Mouse (Mus musculus) embryonic facial prominence, embryonic 14.5 days (tissue): ENCODE measurements at regions not wholly inside any gene's neighbourhood (a gene's known extent, or its start where the extent isn't known, plus 50 kb on each side); places are given as distances from the start of the nearest gene placed in this dataset.

Experiments
- ATAC-seq: fragments of 200-750 bp; cut with Nextera tagmentation; 2 replicates; pipeline ENCODE4 v1.8.0; 2017; ENCODE audit warnings: low read depth, moderate number of reproducible peaks, moderate TSS enrichment
- DNase-seq: peaks from one replicate; pipeline ENCODE4 v3.0.0-alpha.2; 2015; ENCODE audit warnings: low spot score
- H3K27ac ChIP-seq: fragments of 300-500 bp; sonication (generic); replicated peaks from 2 replicates; pipeline ENCODE4 v1.5.1; 2014; ENCODE audit warnings: low read depth, mild to moderate bottlenecking, low read length, moderate library complexity
- H3K27me3 ChIP-seq: fragments of 300-500 bp; sonication (generic); replicated peaks from 2 replicates; pipeline ENCODE4 v1.6.1; 2014; ENCODE audit warnings: low read length; ENCODE audit not compliant: control insufficient read depth, insufficient read depth
- H3K36me3 ChIP-seq: fragments of 300-500 bp; sonication (generic); 2 replicates; pipeline ENCODE4 v1.6.1; 2014; ENCODE audit warnings: low read length, mixed read lengths; ENCODE audit not compliant: control insufficient read depth, insufficient read depth
- H3K4me1 ChIP-seq: fragments of 300-500 bp; sonication (generic); 2 replicates; pipeline ENCODE4 v1.6.1; 2014; ENCODE audit warnings: antibody characterized with exemption, low read length; ENCODE audit not compliant: control insufficient read depth, insufficient read depth
- H3K4me2 ChIP-seq: fragments of 300-500 bp; sonication (generic); 2 replicates; pipeline ENCODE4 v1.6.1; 2014; ENCODE audit warnings: low read depth, mild to moderate bottlenecking, low read length, moderate library complexity, mixed read lengths
- H3K4me3 ChIP-seq: fragments of 300-500 bp; sonication (generic); 2 replicates; pipeline ENCODE4 v1.5.1; 2014; ENCODE audit warnings: low read depth, mild to moderate bottlenecking, low read length
- H3K9ac ChIP-seq: fragments of 300-500 bp; sonication (generic); 2 replicates; pipeline ENCODE4 v1.6.1; 2014; ENCODE audit warnings: low read depth, mild to moderate bottlenecking, low read length, moderate library complexity, mixed read lengths
- H3K9me3 ChIP-seq: fragments of 300-500 bp; sonication (generic); 2 replicates; pipeline ENCODE4 v1.6.1; 2016; ENCODE audit warnings: low read length; ENCODE audit not compliant: control insufficient read depth
- WGBS: fragments of 180-500 bp; shearing (Covaris S2); extraction: QIAGEN DNeasy Blood & Tissue Kit; methylation state at CpG from one replicate; pipeline ENCODE4 v1.1.7; 2014; 5-methylcytosine and 5-hydroxymethylcytosine counted together

GRCm38 (mm10) chr5:148726442-148726841, 173.9 kb upstream of the Ubl3 start:
- Histone ChIP-seq H3K9ac (no peak overlapping the region), H3K9me3 (peaks cover 4% of the 10 kb centered on the region; the same call in 1 of the 2 replicates), H3K36me3 (no peaks in the 10 kb centered on the region), H3K27me3 (no peaks in the 10 kb centered on the region), H3K4me2 (no peak overlapping the region), H3K4me3 (no peak overlapping the region), H3K27ac (no peak overlapping the region), H3K4me1 (no peaks in the 10 kb centered on the region)
- ATAC-seq (no peak), DNase-seq (no peak)
- WGBS = 75% methylated on average over 7 of the region's 7 CpGs

DNA sequence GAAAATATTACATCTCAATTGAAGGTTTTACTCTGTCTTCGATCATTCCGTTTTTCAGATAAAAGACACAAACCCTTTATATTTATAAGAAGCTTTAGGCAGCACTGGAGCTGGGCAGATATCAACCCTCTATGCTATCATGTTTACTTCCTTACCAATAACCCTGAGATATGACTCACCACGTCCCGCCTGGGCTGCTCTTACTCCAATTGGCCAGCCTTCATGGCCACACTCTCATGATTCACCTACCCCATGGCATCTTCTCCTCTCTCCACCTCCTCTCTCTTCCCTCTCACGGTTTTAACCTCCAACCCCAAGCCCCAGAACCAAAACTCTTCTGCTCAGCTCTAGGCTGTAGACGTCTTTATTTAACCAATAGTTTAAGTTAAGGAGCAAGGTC, 171.9 kb upstream of the Ubl3 start:
- ATAC-seq = no peak
- WGBS = 82% methylated on average over 6 of the region's 6 CpGs
- H3K4me2 ChIP-seq = no peak overlapping the region

GRCm38 (mm10) chr5:148723677-148724227, 171.2 kb upstream of the Ubl3 start:
- Histone ChIP-seq H3K27me3 (no peaks in the 10 kb centered on the region), H3K4me2 (no peak overlapping the region), H3K36me3 (no peaks in the 10 kb centered on the region), H3K9ac (no peak overlapping the region), H3K4me3 (no peak overlapping the region), H3K4me1 (no peaks in the 10 kb centered on the region), H3K27ac (no peak overlapping the region), H3K9me3 (peaks cover 6% of the 10 kb centered on the region)
- ATAC-seq (no peak), DNase-seq (no peak)
- 88% methylated on average over 11 of the region's 11 CpGs for WGBS

More for the DNA sequence above, 171.9 kb upstream of the Ubl3 start:
- Histone ChIP-seq H3K36me3 (no peaks in the 10 kb centered on the region), H3K9ac (no peak overlapping the region), H3K4me3 (no peak overlapping the region), H3K27ac (no peak overlapping the region), H3K9me3 (peaks cover 4% of the 10 kb centered on the region; the same call in 1 of the 2 replicates), H3K4me1 (no peaks in the 10 kb centered on the region), H3K27me3 (no peaks in the 10 kb centered on the region)
- DNase-seq = no peak

DNA sequence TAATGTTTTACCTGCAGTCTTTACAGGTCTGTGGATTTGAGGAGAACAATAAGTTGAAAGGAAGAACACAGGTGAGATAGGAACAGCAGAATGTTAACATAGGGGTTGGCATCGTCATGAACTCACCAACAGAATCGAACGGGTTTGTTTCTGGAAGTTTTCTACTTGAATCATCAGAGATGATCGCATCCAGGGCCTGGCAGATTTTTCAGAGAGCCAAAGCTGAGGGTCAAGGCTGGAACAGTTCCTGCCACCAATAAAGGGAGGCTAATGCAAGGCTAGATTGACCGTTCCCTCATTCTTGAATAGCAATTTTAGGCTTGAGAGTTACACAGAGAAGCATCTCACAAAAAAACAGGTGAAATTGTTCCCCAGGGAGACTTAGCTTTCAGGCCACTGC, 168.0 kb upstream of the Ubl3 start:
- no peak for ATAC-seq
- 77% methylated on average over 5 of the region's 5 CpGs for WGBS

GRCm38 (mm10) chr5:148716633-148717032, 164.0 kb upstream of the Ubl3 start:
- no peak overlapping the region for H3K4me2 ChIP-seq
- H3K36me3 ChIP-seq = no peaks in the 10 kb centered on the region
- DNase-seq (no peak), ATAC-seq (no peak)
- H3K9me3 ChIP-seq = peaks cover 8% of the 10 kb centered on the region; the same call in 1 of the 2 replicates
- no peak overlapping the region for H3K9ac ChIP-seq
- no peaks in the 10 kb centered on the region for H3K27me3 ChIP-seq
- H3K27ac ChIP-seq = no peak overlapping the region
- 89% methylated on average over 6 of the region's 6 CpGs for WGBS
- no peak overlapping the region for H3K4me3 ChIP-seq
- no peaks in the 10 kb centered on the region for H3K4me1 ChIP-seq

More for the DNA sequence above, 168.0 kb upstream of the Ubl3 start:
- no peak for DNase-seq
- H3K9me3 ChIP-seq = peaks cover 8% of the 10 kb centered on the region; the same call in 1 of the 2 replicates
- no peak overlapping the region for H3K27ac ChIP-seq
- no peak overlapping the region for H3K9ac ChIP-seq
- H3K27me3 ChIP-seq = no peaks in the 10 kb centered on the region
- no peak overlapping the region for H3K4me3 ChIP-seq
- H3K4me1 ChIP-seq = no peaks in the 10 kb centered on the region
- no peak overlapping the region for H3K4me2 ChIP-seq
- no peaks in the 10 kb centered on the region for H3K36me3 ChIP-seq

DNA sequence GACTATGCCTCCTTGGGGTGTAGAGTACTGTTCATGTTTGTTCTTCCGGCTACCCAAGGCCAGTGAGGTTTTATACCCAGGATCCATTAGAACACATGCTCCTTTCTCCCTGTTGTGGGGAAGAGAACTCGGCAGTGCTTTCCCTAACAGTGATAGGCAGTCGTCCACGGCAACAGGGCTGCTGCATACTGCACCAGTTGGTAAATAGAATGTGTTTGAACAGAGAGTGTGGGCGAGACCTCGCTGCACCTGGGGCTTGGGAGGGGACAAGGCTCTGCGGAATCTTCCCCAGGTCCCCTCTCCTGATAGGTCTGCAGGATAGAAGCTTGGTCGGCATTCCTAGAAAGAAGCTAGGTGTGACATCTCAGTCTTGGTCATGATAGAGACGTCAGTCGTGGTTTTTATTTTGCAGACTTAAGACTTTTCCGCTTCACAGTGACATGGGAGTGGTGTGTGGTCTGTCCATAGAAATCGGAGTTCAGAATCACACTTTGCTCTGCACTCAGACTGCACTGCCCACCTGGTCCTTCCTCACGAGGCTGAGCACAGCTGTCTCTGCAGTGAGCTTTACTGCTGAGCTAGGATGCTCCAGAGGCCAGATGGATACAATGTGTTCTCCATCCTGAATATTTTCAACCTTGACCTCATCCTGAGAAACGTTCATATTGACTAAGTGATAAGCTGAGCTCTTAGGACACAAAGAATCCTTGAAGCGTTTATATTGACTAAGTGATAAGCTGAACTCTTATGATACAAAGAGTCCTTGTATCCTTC, 162.8 kb upstream of the Ubl3 start:
- no peak overlapping the region for H3K4me3 ChIP-seq
- no peak for ATAC-seq

GRCm38 (mm10) chr5:148714807-148715206, 162.2 kb upstream of the Ubl3 start:
- no peak overlapping the region for H3K27ac ChIP-seq
- 78% methylated on average over 4 of the region's 4 CpGs for WGBS
- H3K9me3 ChIP-seq = peaks cover 8% of the 10 kb centered on the region; the same call in 1 of the 2 replicates
- H3K4me1 ChIP-seq = no peaks in the 10 kb centered on the region
- H3K36me3 ChIP-seq = no peaks in the 10 kb centered on the region
- ATAC-seq (no peak), DNase-seq (no peak)
- no peak overlapping the region for H3K4me3 ChIP-seq
- H3K27me3 ChIP-seq = no peaks in the 10 kb centered on the region
- H3K9ac ChIP-seq = no peak overlapping the region
- H3K4me2 ChIP-seq = no peak overlapping the region

More for the DNA sequence above, 162.8 kb upstream of the Ubl3 start:
- no peak for DNase-seq
- WGBS = 71% methylated on average over 15 of the region's 15 CpGs
- Histone ChIP-seq H3K27me3 (no peaks in the 10 kb centered on the region), H3K4me2 (no peak overlapping the region), H3K4me1 (no peaks in the 10 kb centered on the region), H3K9ac (no peak overlapping the region), H3K36me3 (no peaks in the 10 kb centered on the region), H3K9me3 (peaks cover 8% of the 10 kb centered on the region; the same call in 1 of the 2 replicates), H3K27ac (no peak overlapping the region)

DNA sequence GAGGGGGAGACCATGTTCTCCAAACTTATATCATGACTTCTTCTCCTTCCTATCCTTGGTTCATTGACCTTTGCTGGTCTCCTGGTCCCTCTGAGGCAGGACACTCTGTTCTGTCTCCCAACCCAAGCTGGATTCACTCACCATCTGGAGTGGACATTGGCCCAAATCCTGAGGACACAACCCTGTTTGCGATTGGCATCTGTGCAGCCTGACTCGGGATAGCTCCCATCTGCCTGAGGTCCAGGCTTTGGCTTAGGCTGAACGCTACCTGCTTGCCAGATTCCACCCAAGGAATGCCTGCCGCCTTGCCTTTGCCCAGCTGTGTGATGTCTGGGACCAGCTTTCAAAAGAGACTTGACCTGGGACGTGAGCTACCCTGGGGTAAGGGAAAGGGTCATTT, 161.2 kb upstream of the Ubl3 start:
- H3K27ac ChIP-seq = no peak overlapping the region
- no peak for ATAC-seq
- H3K4me2 ChIP-seq = no peak overlapping the region
- no peaks in the 10 kb centered on the region for H3K36me3 ChIP-seq
- no peaks in the 10 kb centered on the region for H3K27me3 ChIP-seq
- DNase-seq = no peak
- H3K4me1 ChIP-seq = peaks cover 2% of the 10 kb centered on the region; the same call in 1 of the 2 replicates
- no peak overlapping the region for H3K4me3 ChIP-seq
- 91% methylated on average over 5 of the region's 5 CpGs for WGBS
- H3K9ac ChIP-seq = no peak overlapping the region
- H3K9me3 ChIP-seq = peaks cover 6% of the 10 kb centered on the region; the same call in 1 of the 2 replicates

DNA sequence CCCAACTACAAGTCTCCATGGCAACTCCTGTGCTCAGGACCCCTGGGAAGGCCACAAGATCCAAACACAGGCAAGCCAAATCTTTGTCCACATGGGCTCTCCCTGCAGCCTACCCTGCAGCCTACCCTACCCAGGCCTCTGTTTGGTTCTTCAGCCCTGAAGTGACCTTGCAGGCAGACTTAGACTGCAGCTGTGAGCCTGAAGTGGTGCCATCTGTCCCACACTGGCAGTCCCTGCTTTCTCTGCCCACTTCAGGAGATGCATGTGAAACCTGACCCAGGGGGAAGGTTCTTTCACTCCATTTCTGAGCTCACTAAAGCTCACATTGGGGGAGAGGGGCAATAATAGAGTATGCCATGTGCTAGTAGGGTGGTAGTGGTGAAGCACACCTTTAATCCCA, 160.4 kb upstream of the Ubl3 start:
- Histone ChIP-seq H3K4me3 (no peak overlapping the region), H3K36me3 (no peaks in the 10 kb centered on the region), H3K27ac (no peak overlapping the region), H3K27me3 (no peaks in the 10 kb centered on the region), H3K4me1 (peaks cover 10% of the 10 kb centered on the region), H3K9ac (no peak overlapping the region), H3K9me3 (no peaks in the 10 kb centered on the region), H3K4me2 (no peak overlapping the region)
- ATAC-seq = no peak
- DNase-seq = no peak
